ENCODE assay signal across 17 mouse cellular contexts in genomic region chr2:59646740-59647390, GRCm38 (mm10). TPM values are rescaled to one million over a fixed set of nuclear protein-coding genes. Genes with fewer than 3 reads are reported as not detected.
DNase-seq lines count a peak whose midpoint lies in the region.
"Had no signal": no experiment of that assay in that cellular context is flagged by ENCODE, and none has a peak within 500 bp of the region (broad histone marks: within the 10 kb centered on the region; RNA-seq: fewer than 3 reads in every experiment).

No protein-coding gene starts in this region.

- DNase-seq in 416B (ENCODE audit: low read depth) (peak; percentile 77), adipocyte (ENCODE audit: low spot score) (no peak)
- peak; percentile 61 for DNase-seq in CD4-positive, CD25-positive, alpha-beta regulatory T cell, adult 2 months (ENCODE audit: low read depth, low spot score)
- peak; percentile 68 for DNase-seq in induced T-regulatory cell, adult 2 months (ENCODE audit: low read depth)
- peak; percentile 45 to 62 for DNase-seq in natural killer cell, adult 2 months (ENCODE audit: low spot score in 2 of 2)
- no peak for DNase-seq in left cerebral cortex, adult 8-10 months (ENCODE audit: low spot score in 2 of 2)
- DNase-seq in yolk sac, embryonic 10.5 days (ENCODE audit: low spot score) = no peak
- DNase-seq in layer of hippocampus, adult 11-12 months (ENCODE audit: low spot score) = no peak
- DNase-seq: cerebellum, adult 9-10 months; gastrocnemius, postnatal 10 days; heart, adult 18-20 months; heart, postnatal 36 days; kidney, adult 9 months; kidney, postnatal 4 days; liver; liver, postnatal 0 days; lung, postnatal 10 days had no signal

RNA-seq across cellular contexts. Expression of gene Tanc1, which starts 35.0 kb away (rescaled TPM):
- 10 to 100 TPM; 21.1 to 26.0 (median 23.8) TPM for total RNA-seq in left cerebral cortex, adult 8-10 months (2022)

Comparison
In these comparisons a context has a peak if more than half of its experiments do, and no peak if none do; other contexts are left out.
1. DNase-seq: peak in 416B (single experiment), CD4-positive, CD25-positive, alpha-beta regulatory T cell, adult 2 months (single experiment), induced T-regulatory cell, adult 2 months (single experiment) and natural killer cell, adult 2 months (2 of 2); none in left cerebral cortex, adult 8-10 months (0 of 2), adipocyte (single experiment), yolk sac, embryonic 10.5 days (single experiment) and layer of hippocampus, adult 11-12 months (single experiment).